Mouse (Mus musculus) stomach, embryonic 14.5 days (tissue): ENCODE data around the gene Cyp2g1. TPM values are rescaled to one million over a fixed set of nuclear protein-coding genes. Genes with fewer than 3 reads are reported as not detected.

Experiments
- ATAC-seq: fragments of 200-750 bp; cut with Nextera tagmentation; 2 replicates; pipeline ENCODE4 v1.8.0; 2017; ENCODE audit warnings: low read depth, moderate TSS enrichment; ENCODE audit not compliant: insufficient number of reproducible peaks, insufficient read depth, low FRiP score
- H3K27ac ChIP-seq: fragments of 300-500 bp; sonication (generic); 2 replicates; pipeline ENCODE4 v1.5.1; 2014; ENCODE audit warnings: mild to moderate bottlenecking, low read length, moderate library complexity, mixed read lengths
- H3K27me3 ChIP-seq: fragments of 300-500 bp; sonication (generic); 2 replicates; pipeline ENCODE4 v1.6.1; 2014; ENCODE audit warnings: low read length, control low read depth, mixed read lengths; ENCODE audit not compliant: control insufficient read depth, insufficient read depth
- H3K36me3 ChIP-seq: fragments of 300-500 bp; sonication (generic); 2 replicates; pipeline ENCODE4 v1.6.1; 2014; ENCODE audit warnings: mild to moderate bottlenecking, control low read depth, low read length, moderate library complexity, mixed read lengths; ENCODE audit not compliant: control insufficient read depth, insufficient read depth
- H3K4me1 ChIP-seq: fragments of 300-500 bp; sonication (generic); 2 replicates; pipeline ENCODE4 v1.6.1; 2014; ENCODE audit warnings: low read length, control low read depth, mixed read lengths; ENCODE audit not compliant: control insufficient read depth, insufficient read depth
- H3K4me2 ChIP-seq: fragments of 300-500 bp; sonication (generic); replicated peaks from 2 replicates; pipeline ENCODE4 v1.6.1; 2014; ENCODE audit warnings: low read depth, low read length, control low read depth
- H3K4me3 ChIP-seq: fragments of 300-500 bp; sonication (generic); 2 replicates; pipeline ENCODE4 v1.5.1; 2014; ENCODE audit warnings: low read depth, low read length, control low read depth
- H3K9ac ChIP-seq: fragments of 300-500 bp; sonication (generic); replicated peaks from 2 replicates; pipeline ENCODE4 v1.6.1; 2014; ENCODE audit warnings: low read depth, mild to moderate bottlenecking, control low read depth, low read length, moderate library complexity, mixed read lengths
- H3K9me3 ChIP-seq: fragments of 300-500 bp; sonication (generic); 2 replicates; pipeline ENCODE4 v1.6.1; 2016; ENCODE audit warnings: low read depth, low read length, control low read depth; ENCODE audit not compliant: control insufficient read depth
- WGBS: fragments of 180-500 bp; shearing (Covaris S2); extraction: QIAGEN DNeasy Blood & Tissue Kit; methylation state at CpG from one replicate; pipeline ENCODE4 v1.1.7; 2014; 5-methylcytosine and 5-hydroxymethylcytosine counted together
- polyA plus RNA-seq: library from polyadenylated mRNA; unstranded; fragments of >200 nt; fragmentation: Nextera tagmentation; extraction: Ambion mirVana; gene quantifications from 2 replicates; pipeline ENCODE4 v1.2.1, GENCODE M21; 2014

The Cyp2g1 gene
- polyA plus RNA-seq = not detected in 2 replicates

DNA sequence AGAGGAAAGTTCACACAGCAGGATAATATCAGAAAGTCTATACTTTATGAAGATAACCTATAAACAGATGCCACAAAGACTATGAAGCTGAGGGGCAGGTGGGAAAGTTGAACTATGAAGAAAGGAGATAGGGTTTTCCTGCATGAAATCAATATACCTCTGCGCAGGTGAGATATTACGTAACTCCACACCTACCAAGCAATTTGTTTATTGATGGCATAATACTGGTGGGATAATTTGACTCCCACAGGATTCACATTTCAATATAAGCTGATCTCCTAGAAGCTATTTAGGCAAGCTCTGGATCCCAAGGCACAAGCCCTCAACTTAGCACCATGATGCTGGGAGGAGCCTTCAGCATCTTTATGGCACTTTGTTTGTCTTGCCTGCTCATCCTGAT lies at the start of gene Cyp2g1:
TSS of gene Cyp2g1 (plus strand) at position 301 of the 400 bp plus-strand sequence.
- Histone ChIP-seq H3K4me1 (no peaks in the 10 kb centered on the region), H3K27ac (no peak within 1 kb of the TSS), H3K36me3 (no peaks in the 10 kb centered on the region), H3K9me3 (no peaks in the 10 kb centered on the region), H3K4me3 (no peak within 1 kb of the TSS), H3K4me2 (no peak within 1 kb of the TSS), H3K27me3 (no peaks in the 10 kb centered on the region), H3K9ac (no peak within 1 kb of the TSS)
- 89% methylated on average over 2 of the region's 2 CpGs for WGBS
- ATAC-seq = no peak

GRCm38 (mm10) chr7:26767084-26767483 lies 41.6 kb upstream of the Cyp2g1 start:
- H3K4me2 ChIP-seq = no peak overlapping the region
- H3K27me3 ChIP-seq = no peaks in the 10 kb centered on the region
- H3K9ac ChIP-seq = no peak overlapping the region
- H3K27ac ChIP-seq = no peak overlapping the region
- H3K36me3 ChIP-seq = no peaks in the 10 kb centered on the region
- no peaks in the 10 kb centered on the region for H3K4me1 ChIP-seq
- WGBS = 59% methylated on average over 1 of the region's 1 CpGs
- no peak for ATAC-seq
- no peak overlapping the region for H3K4me3 ChIP-seq
- no peaks in the 10 kb centered on the region for H3K9me3 ChIP-seq

GRCm38 (mm10) chr7:26769881-26770470 lies 38.7 kb upstream of the Cyp2g1 start:
- ATAC-seq = no peak
- H3K4me2 ChIP-seq = no peak overlapping the region
- no peaks in the 10 kb centered on the region for H3K4me1 ChIP-seq
- H3K27me3 ChIP-seq = no peaks in the 10 kb centered on the region
- H3K27ac ChIP-seq = no peak overlapping the region
- H3K36me3 ChIP-seq = no peaks in the 10 kb centered on the region
- H3K9ac ChIP-seq = no peak overlapping the region
- WGBS = 82% methylated on average over 9 of the region's 9 CpGs
- no peak overlapping the region for H3K4me3 ChIP-seq
- H3K9me3 ChIP-seq = no peaks in the 10 kb centered on the region

GRCm38 (mm10) chr7:26772866-26773586 lies 35.7 kb upstream of the Cyp2g1 start:
- no peaks in the 10 kb centered on the region for H3K36me3 ChIP-seq
- H3K9ac ChIP-seq = no peak overlapping the region
- H3K4me3 ChIP-seq = no peak overlapping the region
- 75% methylated on average over 3 of the region's 3 CpGs for WGBS
- peak overlapping the region; percentile 45 for H3K27ac ChIP-seq
- no peaks in the 10 kb centered on the region for H3K27me3 ChIP-seq
- ATAC-seq = no peak; the same call in 1 of the 2 replicates
- H3K4me1 ChIP-seq = no peaks in the 10 kb centered on the region
- no peaks in the 10 kb centered on the region for H3K9me3 ChIP-seq
- H3K4me2 ChIP-seq = no peak overlapping the region

DNA sequence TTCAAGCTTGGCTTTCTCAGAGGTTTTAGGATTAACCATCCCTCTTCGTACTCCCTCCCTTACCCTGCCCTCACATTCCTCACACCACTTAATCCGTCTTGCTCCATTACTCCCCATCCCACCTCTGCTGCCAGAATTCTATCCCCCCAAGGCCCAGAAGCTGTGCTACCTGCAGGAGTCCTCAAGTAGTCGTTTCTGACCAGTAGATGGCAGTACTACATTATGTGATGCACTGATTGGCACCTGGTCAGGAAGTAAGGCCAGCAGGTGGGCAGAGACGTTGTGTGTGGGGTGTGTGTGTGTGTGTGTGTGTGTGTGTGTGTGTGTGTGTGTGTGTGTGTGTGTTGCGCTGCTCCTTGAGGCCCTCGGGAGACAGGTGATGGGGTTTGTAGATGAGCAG lies 32.8 kb upstream of the Cyp2g1 start:
- H3K36me3 ChIP-seq = no peaks in the 10 kb centered on the region
- H3K4me2 ChIP-seq = no peak overlapping the region
- H3K9ac ChIP-seq = no peak overlapping the region
- no peaks in the 10 kb centered on the region for H3K4me1 ChIP-seq
- H3K27ac ChIP-seq = no peak overlapping the region
- H3K27me3 ChIP-seq = no peaks in the 10 kb centered on the region
- peak; percentile 25; the same call in 1 of the 2 replicates for ATAC-seq
- WGBS = 10% methylated on average over 6 of the region's 6 CpGs
- no peak overlapping the region for H3K4me3 ChIP-seq
- H3K9me3 ChIP-seq = no peaks in the 10 kb centered on the region

DNA sequence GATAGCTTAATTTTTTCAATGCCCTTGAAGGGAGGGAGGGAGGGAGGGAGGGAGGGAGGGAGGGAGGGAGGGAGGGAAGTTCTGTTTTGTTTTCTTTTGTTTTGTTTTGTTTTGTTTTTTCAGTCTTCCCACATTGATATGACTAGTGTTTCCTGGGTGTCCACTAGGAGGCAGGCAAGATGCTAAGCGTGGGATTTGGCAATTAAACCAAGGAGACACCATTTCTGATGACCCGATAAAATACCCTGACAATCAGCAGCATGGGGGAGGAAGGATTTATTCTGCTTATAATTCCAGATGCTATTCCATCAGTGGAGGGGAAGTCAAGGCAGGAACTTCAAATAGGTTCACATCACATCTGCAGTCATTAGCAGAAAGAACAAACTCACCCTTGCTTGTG lies 30.9 kb upstream of the Cyp2g1 start:
- ATAC-seq = no peak

DNA sequence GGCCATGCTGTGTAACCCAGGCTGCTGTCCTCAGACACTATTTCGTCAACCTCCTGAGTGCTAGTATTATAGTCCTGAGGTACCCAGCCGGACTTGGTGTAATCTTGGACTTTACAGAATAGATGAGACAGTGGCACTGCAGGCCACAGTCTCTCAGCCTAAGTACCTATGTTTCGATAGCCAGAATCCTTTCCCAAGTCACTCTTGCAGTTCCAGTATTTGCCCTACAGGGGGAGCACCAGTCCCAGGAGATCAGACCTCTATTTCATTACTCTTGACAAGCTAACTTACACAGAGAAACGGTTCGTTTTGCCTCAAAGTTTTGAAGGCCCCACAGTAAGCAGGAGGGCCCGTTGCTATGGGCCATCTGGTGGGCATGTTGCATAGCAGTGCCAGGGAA lies 30.2 kb upstream of the Cyp2g1 start:
- WGBS = 23% methylated on average over 6 of the region's 6 CpGs
- no peaks in the 10 kb centered on the region for H3K36me3 ChIP-seq
- ATAC-seq = no peak

More for the DNA sequence above, 30.9 kb upstream of the Cyp2g1 start:
- no peaks in the 10 kb centered on the region for H3K4me1 ChIP-seq
- no peak overlapping the region for H3K27ac ChIP-seq
- H3K36me3 ChIP-seq = no peaks in the 10 kb centered on the region
- no peaks in the 10 kb centered on the region for H3K9me3 ChIP-seq
- no peak overlapping the region for H3K4me2 ChIP-seq
- no peak overlapping the region for H3K9ac ChIP-seq
- no peaks in the 10 kb centered on the region for H3K27me3 ChIP-seq
- 55% methylated on average over 2 of the region's 2 CpGs for WGBS
- no peak overlapping the region for H3K4me3 ChIP-seq

GRCm38 (mm10) chr7:26779799-26780416 lies 28.8 kb upstream of the Cyp2g1 start:
- Histone ChIP-seq H3K27me3 (no peaks in the 10 kb centered on the region), H3K9ac (no peak overlapping the region), H3K4me1 (no peaks in the 10 kb centered on the region), H3K4me2 (no peak overlapping the region), H3K27ac (no peak overlapping the region), H3K4me3 (no peak overlapping the region), H3K36me3 (no peaks in the 10 kb centered on the region), H3K9me3 (no peaks in the 10 kb centered on the region)
- peak; percentile 56; the same call in 1 of the 2 replicates for ATAC-seq
- WGBS = 81% methylated on average over 5 of the region's 5 CpGs

More for the DNA sequence above, 30.2 kb upstream of the Cyp2g1 start:
- Histone ChIP-seq H3K9ac (no peak overlapping the region), H3K9me3 (no peaks in the 10 kb centered on the region), H3K4me3 (no peak overlapping the region), H3K4me2 (no peak overlapping the region), H3K27me3 (no peaks in the 10 kb centered on the region), H3K4me1 (no peaks in the 10 kb centered on the region), H3K27ac (no peak overlapping the region)
